Mouse (Mus musculus): ENCODE results near the gene Atp2b1.

DNA sequence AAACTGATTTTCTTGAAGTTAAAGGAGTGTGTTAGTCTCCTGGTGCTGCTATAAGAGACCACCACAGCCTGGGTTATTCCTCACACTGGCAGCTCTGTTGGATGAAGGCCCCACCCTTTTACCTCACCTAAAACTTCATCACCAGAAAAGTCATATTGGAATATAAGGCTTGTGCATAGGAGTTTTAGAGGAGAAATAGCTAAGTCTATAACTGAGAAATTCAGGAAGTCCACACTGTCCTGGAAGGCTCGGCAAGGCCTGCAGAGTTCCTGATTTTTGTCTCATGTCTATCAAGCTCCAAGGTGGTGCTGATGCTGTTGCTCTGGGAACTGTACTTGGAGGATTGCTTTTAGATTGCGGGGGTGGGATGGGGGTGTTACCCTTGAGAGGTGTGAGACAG lies 26.6 kb downstream of the Atp2b1 start:
- TF ChIP-seq CTCF (IDR thresholded peaks at IDR 0.05): no peak
- TF ChIP-seq POLR2A (IDR thresholded peaks at IDR 0.05; ENCODE audit: insufficient read depth, low read depth, low read length): no peak
- no peak for TF ChIP-seq EP300 (IDR thresholded peaks at IDR 0.05; ENCODE audit: insufficient read depth, low read depth, low read length)
